In the genomic region with DNA sequence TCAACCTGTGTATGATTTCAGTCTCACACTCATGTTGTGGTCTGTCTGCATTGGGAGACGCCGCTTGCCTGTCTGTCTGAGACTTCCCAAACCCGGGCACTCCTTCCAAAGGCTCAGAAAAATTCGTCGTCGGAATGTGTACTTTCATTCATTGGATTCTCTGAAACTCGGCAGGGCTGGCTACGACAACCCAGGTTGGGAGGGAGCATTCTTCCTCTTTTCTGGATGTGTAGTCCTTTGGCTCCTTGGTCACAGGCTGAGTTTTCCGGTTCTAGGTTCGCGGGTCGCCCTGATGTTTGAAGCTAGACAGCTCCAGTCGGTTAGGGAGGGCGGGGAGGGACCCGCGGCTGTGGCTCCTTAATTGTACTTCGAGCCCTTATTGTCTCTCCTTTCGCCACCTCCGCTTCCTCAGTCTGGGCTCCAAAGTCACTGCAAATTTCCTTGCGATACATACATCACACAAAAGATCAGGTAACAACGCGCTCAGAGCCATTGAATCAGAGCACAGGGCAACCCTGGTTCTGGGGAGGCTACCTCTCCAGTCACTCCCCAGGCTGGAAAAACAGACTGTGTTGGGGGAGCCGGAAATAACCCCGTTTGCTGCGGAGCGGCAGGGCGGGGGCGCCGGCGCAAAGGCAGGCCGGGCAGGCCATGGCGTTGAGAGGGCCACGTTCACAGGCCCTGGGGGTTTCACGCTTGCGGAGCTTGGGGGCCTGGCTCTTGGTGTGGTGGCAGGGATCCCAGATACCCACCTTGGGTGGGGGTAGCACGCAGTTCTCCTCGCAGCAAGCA, we compare ENCODE assay signal across 11 mouse cellular contexts. TPM values are rescaled to one million over a fixed set of nuclear protein-coding genes. Genes with fewer than 3 reads are reported as not detected.
A peak's percentile ranks its signal among the peaks of the same experiment; 100 is the strongest.
DNase-seq lines count a peak whose midpoint lies in the region; ATAC-seq lines count a peak whose summit lies in the region.
"Had no signal": no experiment of that assay in that cellular context is flagged by ENCODE, and none has a peak within 500 bp of the region (broad histone marks: within the 10 kb centered on the region; RNA-seq: fewer than 3 reads in every experiment).

No protein-coding gene starts in this region.

- 1% methylated on average over 37 of the region's 37 CpGs for WGBS in heart, embryonic 10.5 days
- 3% methylated on average over 37 of the region's 37 CpGs for WGBS in limb, embryonic 13.5 days

- intact Hi-C loops in heart, postnatal 14 days (cut with DNase I): no loop called here

- no peaks in the 10 kb centered on the region for H3K9me3 ChIP-seq in heart, embryonic 10.5 days
- no peaks in the 10 kb centered on the region for H3K9me3 ChIP-seq in limb, embryonic 13.5 days
- H3K9me3 ChIP-seq: midbrain, embryonic 12.5 days had no signal

- H3K27me3 ChIP-seq in heart, embryonic 10.5 days (ENCODE audit: insufficient read depth, poor library complexity, severe bottlenecking): peaks cover 100% of the 10 kb centered on the region
- H3K27me3 ChIP-seq in limb, embryonic 13.5 days: peaks cover 100% of the 10 kb centered on the region

- H3K4me2 ChIP-seq in limb, embryonic 13.5 days (replicated peaks): peak overlapping the region; percentile 59
- H3K4me2 ChIP-seq: midbrain, embryonic 12.5 days had no signal

- H3K27ac ChIP-seq in heart, embryonic 10.5 days: no peak overlapping the region
- H3K27ac ChIP-seq in limb, embryonic 13.5 days: no peak overlapping the region; the same call in 1 of the 2 replicates
- H3K27ac ChIP-seq: midbrain, embryonic 12.5 days had no signal

- no peak for ATAC-seq in limb, embryonic 13.5 days (ENCODE audit: low FRiP score, low read depth)

- H3K9ac ChIP-seq in limb, embryonic 13.5 days: peak overlapping the region; percentile 60
- H3K9ac ChIP-seq: midbrain, embryonic 12.5 days had no signal

- H3K4me1 ChIP-seq in heart, embryonic 10.5 days: peaks cover 12% of the 10 kb centered on the region
- peaks cover 34% of the 10 kb centered on the region for H3K4me1 ChIP-seq in limb, embryonic 13.5 days

- H3K36me3 ChIP-seq in heart, embryonic 10.5 days: no peaks in the 10 kb centered on the region
- H3K36me3 ChIP-seq in limb, embryonic 13.5 days: no peaks in the 10 kb centered on the region
- H3K36me3 ChIP-seq: midbrain, embryonic 12.5 days had no signal

- no peak for DNase-seq in heart, embryonic 10.5 days (ENCODE audit: low spot score)
- DNase-seq in heart, postnatal 14 days: no peak
- DNase-seq in 3134 (ENCODE audit: extremely low read depth, insufficient read length, low spot score) (peak; percentile 64), ZHBTc4 (ENCODE audit: low read depth, low spot score) (peak; percentile 72)
- no peak for DNase-seq in right cerebral cortex, postnatal 36 days (ENCODE audit: low spot score in 2 of 2)
- no peak for DNase-seq in layer of hippocampus, adult 9-11 months
- DNase-seq in urinary bladder, postnatal 36 days (ENCODE audit: low spot score in 2 of 2): no peak

- peak overlapping the region; percentile 41 for H3K4me3 ChIP-seq in heart, embryonic 10.5 days
- peak overlapping the region; percentile 38 for H3K4me3 ChIP-seq in limb, embryonic 13.5 days
- H3K4me3 ChIP-seq: midbrain, embryonic 12.5 days had no signal

RNA-seq across cellular contexts. Expression of gene Hoxc9, which starts 0.6 kb away (rescaled TPM):
- polyA plus RNA-seq in heart, embryonic 10.5 days (2016; fragmentation: Nextera tagmentation; extraction: Ambion mirVana): 0.49 TPM in 1 of 2 replicates, not detected in the other
- not detected for total RNA-seq in heart, postnatal 14 days (2021)
- polyA plus RNA-seq in limb, embryonic 13.5 days (2015; fragmentation: Nextera tagmentation; extraction: Ambion mirVana): 1.7 and 2.1 TPM in 2 replicates
- total RNA-seq: common myeloid progenitor, adult 5-6 weeks had no signal
- polyA plus RNA-seq: hindbrain, embryonic 11.5 days; midbrain, embryonic 12.5 days had no signal

RNA-seq across cellular contexts. Expression of gene Hoxc5, which starts 9.6 kb away (rescaled TPM):
- polyA plus RNA-seq in heart, embryonic 10.5 days (2016; fragmentation: Nextera tagmentation; extraction: Ambion mirVana): 0.60 and 5.5 TPM in 2 replicates
- not detected for total RNA-seq in heart, postnatal 14 days (2021)
- 5.2 and 6.7 TPM in 2 replicates for polyA plus RNA-seq in limb, embryonic 13.5 days (2015; fragmentation: Nextera tagmentation; extraction: Ambion mirVana)
- total RNA-seq: common myeloid progenitor, adult 5-6 weeks had no signal
- polyA plus RNA-seq: midbrain, embryonic 12.5 days had no signal

RNA-seq across cellular contexts. Expression of gene Hoxc10, which starts 10.2 kb away (rescaled TPM):
- 0.07 and 0.62 TPM in 2 replicates for polyA plus RNA-seq in heart, embryonic 10.5 days (2016; fragmentation: Nextera tagmentation; extraction: Ambion mirVana)
- not detected for total RNA-seq in heart, postnatal 14 days (2021)
- 11.0 and 11.3 TPM in 2 replicates for polyA plus RNA-seq in limb, embryonic 13.5 days (2015; fragmentation: Nextera tagmentation; extraction: Ambion mirVana)
- total RNA-seq: common myeloid progenitor, adult 5-6 weeks had no signal
- polyA plus RNA-seq: hindbrain, embryonic 11.5 days; midbrain, embryonic 12.5 days had no signal

RNA-seq across cellular contexts. Expression of gene Hoxc8, which starts 13.6 kb away (rescaled TPM):
- 0.06 and 1.7 TPM in 2 replicates for polyA plus RNA-seq in heart, embryonic 10.5 days (2016; fragmentation: Nextera tagmentation; extraction: Ambion mirVana)
- total RNA-seq in heart, postnatal 14 days (2021): not detected
- 2.7 and 3.0 TPM in 2 replicates for polyA plus RNA-seq in limb, embryonic 13.5 days (2015; fragmentation: Nextera tagmentation; extraction: Ambion mirVana)
- total RNA-seq: common myeloid progenitor, adult 5-6 weeks had no signal
- polyA plus RNA-seq: hindbrain, embryonic 11.5 days; midbrain, embryonic 12.5 days had no signal

RNA-seq across cellular contexts. Expression of gene Hoxc6, which starts 21.2 kb away (rescaled TPM):
- polyA plus RNA-seq in heart, embryonic 10.5 days (2016; fragmentation: Nextera tagmentation; extraction: Ambion mirVana): 0.23 and 1.8 TPM in 2 replicates
- not detected for total RNA-seq in heart, postnatal 14 days (2021)
- 2.5 and 2.8 TPM in 2 replicates for polyA plus RNA-seq in limb, embryonic 13.5 days (2015; fragmentation: Nextera tagmentation; extraction: Ambion mirVana)
- total RNA-seq: common myeloid progenitor, adult 5-6 weeks had no signal
- polyA plus RNA-seq: midbrain, embryonic 12.5 days had no signal

Comparison
In these comparisons a context has a peak if more than half of its experiments do, and no peak if none do; other contexts are left out.
1. DNase-seq: peak in 3134 (single experiment) and ZHBTc4 (single experiment); none in heart, embryonic 10.5 days (single experiment), heart, postnatal 14 days (0 of 2), right cerebral cortex, postnatal 36 days (0 of 2), layer of hippocampus, adult 9-11 months (single experiment) and urinary bladder, postnatal 36 days (0 of 2).